Mouse (Mus musculus) forebrain, embryonic 15.5 days (tissue): ENCODE data around the gene Mbd3. TPM values are rescaled to one million over a fixed set of nuclear protein-coding genes. Genes with fewer than 3 reads are reported as not detected.
A peak's percentile ranks its signal among the peaks of the same experiment; 100 is the strongest.
"Not testable (repeated sequence)": the region's sequence is repeated elsewhere in the genome, so short reads cannot be mapped to it uniquely, and the experiment has no call there.

ENCODE experiments used
- ATAC-seq: fragments of 200-750 bp; cut with Nextera tagmentation; replicated peaks from 2 replicates; pipeline ENCODE4 v1.8.0; 2017; ENCODE audit warnings: mild to moderate bottlenecking, moderate TSS enrichment, moderate library complexity
- H3K27ac ChIP-seq: fragments of 300-500 bp; sonication (generic); replicated peaks from 2 replicates; pipeline ENCODE4 v1.5.1; 2015; ENCODE audit warnings: mild to moderate bottlenecking, inconsistent platforms
- H3K27me3 ChIP-seq: fragments of 300-500 bp; sonication (generic); 2 replicates; pipeline ENCODE4 v1.6.1; 2015; ENCODE audit warnings: inconsistent platforms
- H3K36me3 ChIP-seq: fragments of 300-500 bp; sonication (generic); 2 replicates; pipeline ENCODE4 v1.6.1; 2015; ENCODE audit warnings: mild to moderate bottlenecking, inconsistent platforms
- H3K4me1 ChIP-seq: fragments of 300-500 bp; sonication (generic); 2 replicates; pipeline ENCODE4 v1.6.1; 2015; ENCODE audit warnings: inconsistent platforms
- H3K4me2 ChIP-seq: fragments of 300-500 bp; sonication (generic); replicated peaks from 2 replicates; pipeline ENCODE4 v1.6.1; 2015; ENCODE audit warnings: mild to moderate bottlenecking, inconsistent platforms
- H3K4me3 ChIP-seq: fragments of 300-500 bp; sonication (generic); 2 replicates; pipeline ENCODE4 v1.5.1; 2015; ENCODE audit warnings: mild to moderate bottlenecking, inconsistent platforms
- H3K9ac ChIP-seq: fragments of 300-500 bp; sonication (generic); replicated peaks from 2 replicates; pipeline ENCODE4 v1.6.1; 2015; ENCODE audit warnings: mild to moderate bottlenecking, inconsistent platforms
- H3K9me3 ChIP-seq: fragments of 300-500 bp; sonication (generic); 2 replicates; pipeline ENCODE4 v1.6.1; 2016; ENCODE audit warnings: inconsistent platforms
- WGBS: fragments of 180-500 bp; shearing (Covaris S2); methylation state at CpG from one replicate; pipeline ENCODE4 v1.1.7; 2015; ENCODE audit warnings: mixed read lengths; 5-methylcytosine and 5-hydroxymethylcytosine counted together
- polyA plus RNA-seq: library from polyadenylated mRNA; unstranded; fragments of >200 nt; fragmentation: Nextera tagmentation; extraction: Ambion mirVana; gene quantifications from 2 replicates; pipeline ENCODE4 v1.2.1, GENCODE M21; 2015

Mbd3 gene
- polyA plus RNA-seq, 1 experiment from 2014 or later: 281 TPM

DNA sequence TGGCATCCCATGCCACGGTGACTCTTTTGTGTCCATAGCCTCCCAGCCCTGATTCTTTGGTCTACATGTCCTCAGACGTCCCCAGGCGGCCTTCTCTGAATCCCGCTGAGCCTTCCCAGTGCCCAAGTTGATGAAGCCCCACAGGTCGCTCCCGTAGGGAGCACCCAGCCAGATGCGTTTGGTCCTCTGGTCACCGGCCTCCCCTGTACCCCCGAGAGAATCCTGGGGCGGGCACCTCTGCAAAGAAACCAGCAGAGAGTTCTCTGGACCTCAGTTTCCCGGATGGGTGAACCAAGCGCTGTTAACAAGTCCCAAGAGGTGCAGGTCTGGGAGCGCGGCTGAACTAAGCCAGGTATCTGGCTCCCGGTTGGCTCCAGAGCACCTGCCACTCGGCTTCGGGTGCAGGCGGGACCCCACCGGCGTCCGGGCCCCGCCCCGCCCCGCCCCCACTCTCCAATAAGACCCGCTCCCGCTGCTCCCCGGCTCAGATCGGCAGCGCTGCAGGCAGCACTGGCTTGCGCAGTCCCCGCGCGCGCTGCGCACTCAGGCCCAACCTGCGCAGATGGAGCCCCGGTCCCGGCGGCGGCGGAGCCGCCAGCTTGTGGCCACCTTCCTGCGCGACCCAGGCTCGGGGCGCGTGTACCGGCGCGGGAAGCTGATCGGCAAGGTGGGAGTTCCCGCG lies 43.2 kb downstream of the Mbd3 start, which contains the start of gene Plk5:
Gene Plk5 (plus strand): TSS at position 459 of the 682 bp plus-strand sequence.
- ATAC-seq: 0 out of 2 replicates have a peak, but pooled peaks have one; percentile 19
- WGBS: under 1% methylated on average over 53 of the region's 53 CpGs
- Histone ChIP-seq H3K9me3 (no peaks in the 10 kb centered on the region), H3K27ac (no peak within 1 kb of the TSS), H3K4me3 (peak within 1 kb of the TSS; percentile 36), H3K4me1 (peaks cover 23% of the 10 kb centered on the region), H3K27me3 (peaks cover 62% of the 10 kb centered on the region), H3K4me2 (peak within 1 kb of the TSS; percentile 59), H3K9ac (no peak within 1 kb of the TSS; the same call in 1 of the 2 replicates), H3K36me3 (no peaks in the 10 kb centered on the region)

DNA sequence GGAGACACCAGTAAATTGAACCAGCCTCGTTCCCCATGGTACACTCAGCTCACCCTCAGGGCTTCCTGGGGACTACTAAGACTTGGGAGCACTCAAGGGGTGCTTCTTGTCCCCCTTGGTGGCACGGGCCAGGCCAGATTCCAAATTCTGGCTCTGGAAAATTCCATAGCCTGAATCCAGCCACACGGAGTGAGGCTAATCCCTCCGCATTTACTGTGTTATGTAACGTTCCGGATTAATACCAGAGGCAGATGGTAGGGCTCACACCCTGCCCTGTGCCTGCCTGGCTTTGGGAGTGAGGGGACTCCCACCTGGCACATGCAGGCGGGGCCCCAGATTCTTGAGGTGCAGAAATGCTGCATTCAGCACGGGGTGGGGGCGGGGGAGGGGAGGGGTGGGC lies 43.9 kb downstream of the Mbd3 start:
- Histone ChIP-seq H3K36me3 (no peaks in the 10 kb centered on the region), H3K9me3 (no peaks in the 10 kb centered on the region), H3K27ac (no peak overlapping the region), H3K4me3 (peak overlapping the region; percentile 3; the same call in 1 of the 2 replicates), H3K4me1 (peaks cover 23% of the 10 kb centered on the region), H3K27me3 (peaks cover 69% of the 10 kb centered on the region), H3K4me2 (no peak overlapping the region), H3K9ac (no peak overlapping the region)
- ATAC-seq: no peak
- WGBS: 7% methylated on average over 9 of the region's 9 CpGs

DNA sequence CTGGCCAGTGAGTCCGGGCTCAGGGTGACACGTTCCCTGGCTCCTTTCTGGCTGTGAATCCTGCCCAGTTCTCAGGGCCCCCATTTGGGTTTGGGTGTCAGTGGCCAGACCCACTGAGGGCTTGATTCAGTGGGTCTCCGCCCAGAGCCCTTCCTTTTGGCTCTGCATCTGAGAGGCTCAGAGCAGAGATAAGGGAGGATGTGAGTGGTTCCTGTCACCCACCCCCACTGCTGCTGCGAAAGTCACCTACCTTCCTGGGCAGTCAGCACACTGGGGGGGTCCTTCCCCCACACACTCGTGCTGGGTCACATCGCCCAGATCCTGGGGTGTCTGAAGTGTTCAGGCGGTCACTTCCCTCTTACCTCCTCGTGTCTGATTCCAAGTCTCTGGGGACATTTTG lies 46.6 kb downstream of the Mbd3 start:
- Histone ChIP-seq H3K4me3 (no peak overlapping the region), H3K27ac (no peak overlapping the region), H3K36me3 (no peaks in the 10 kb centered on the region), H3K9me3 (no peaks in the 10 kb centered on the region), H3K4me2 (no peak overlapping the region), H3K9ac (no peak overlapping the region), H3K27me3 (peaks cover 85% of the 10 kb centered on the region), H3K4me1 (peaks cover 28% of the 10 kb centered on the region)
- ATAC-seq: no peak
- 70% methylated on average over 8 of the region's 8 CpGs for WGBS

DNA sequence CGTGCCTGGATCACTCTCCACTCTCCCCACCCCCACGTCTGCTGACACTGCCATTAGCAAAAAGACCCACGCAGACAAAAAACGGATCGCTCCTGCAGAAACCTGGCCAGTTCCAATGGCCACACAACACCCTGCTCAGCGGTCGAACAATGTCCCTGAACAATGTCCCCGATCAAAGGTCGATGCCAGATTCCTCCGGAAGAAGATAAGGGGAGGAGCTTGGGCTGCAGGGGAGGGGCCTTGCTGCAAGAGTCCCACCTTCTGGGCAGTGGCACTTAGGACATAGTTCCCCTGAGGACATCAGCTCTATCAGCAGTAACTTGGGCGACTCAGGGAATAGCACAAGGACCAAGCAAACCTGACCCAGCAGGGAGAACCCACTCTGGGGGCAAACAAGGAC lies 47.5 kb downstream of the Mbd3 start:
- WGBS: 28% methylated on average over 11 of the region's 11 CpGs
- no peak for ATAC-seq

DNA sequence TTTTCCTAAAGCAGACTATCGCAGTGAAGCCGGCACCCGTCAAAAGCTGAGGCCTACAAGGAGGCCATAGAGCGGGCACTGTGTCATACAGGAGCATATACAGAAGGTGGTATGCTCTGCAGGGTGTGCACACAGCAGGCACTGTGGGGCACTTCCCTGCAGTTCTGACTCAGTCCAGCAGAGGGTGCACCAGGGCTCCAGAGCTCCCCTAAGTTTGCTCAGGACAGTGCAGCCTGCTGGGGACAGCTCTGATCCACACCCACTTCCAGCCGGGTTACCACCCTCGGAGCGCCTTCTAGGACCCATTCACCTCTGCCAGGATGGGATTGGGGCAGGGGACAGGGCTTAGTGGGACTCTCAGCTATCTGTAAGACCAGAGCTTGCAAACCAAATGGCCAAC lies 49.1 kb downstream of the Mbd3 start:
- Histone ChIP-seq H3K27me3 (peaks cover 81% of the 10 kb centered on the region), H3K36me3 (no peaks in the 10 kb centered on the region), H3K4me3 (no peak overlapping the region), H3K9me3 (no peaks in the 10 kb centered on the region), H3K4me2 (no peak overlapping the region), H3K4me1 (peaks cover 13% of the 10 kb centered on the region; the same call in 1 of the 2 replicates), H3K9ac (no peak overlapping the region), H3K27ac (no peak overlapping the region)
- peak; percentile 84 for ATAC-seq
- WGBS: 6% methylated on average over 7 of the region's 7 CpGs

More for the DNA sequence above, 47.5 kb downstream of the Mbd3 start:
- Histone ChIP-seq H3K9ac (no peak overlapping the region), H3K9me3 (no peaks in the 10 kb centered on the region), H3K27ac (no peak overlapping the region), H3K27me3 (peaks cover 84% of the 10 kb centered on the region), H3K36me3 (no peaks in the 10 kb centered on the region), H3K4me3 (no peak overlapping the region), H3K4me1 (peaks cover 24% of the 10 kb centered on the region), H3K4me2 (no peak overlapping the region)

DNA sequence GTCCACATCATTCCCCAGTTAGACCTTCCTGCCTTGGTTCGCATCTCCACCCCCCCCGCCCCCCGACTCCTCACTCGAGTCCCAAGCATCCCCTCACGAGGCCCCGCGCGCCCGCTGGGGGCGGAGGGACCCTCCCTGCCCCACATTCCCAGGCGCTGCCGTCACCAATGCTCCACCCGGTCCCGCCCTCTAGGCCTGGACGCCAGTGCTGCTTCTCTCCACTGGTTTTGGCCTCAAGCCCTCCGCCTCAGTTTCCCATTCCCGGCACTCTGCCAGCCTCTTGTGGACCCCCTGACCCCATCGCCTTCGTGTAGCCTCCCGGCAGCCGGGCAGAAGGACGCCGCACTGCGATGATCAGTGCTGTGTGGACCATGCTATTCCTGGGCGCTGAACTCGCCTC lies 50.4 kb downstream of the Mbd3 start:
- Histone ChIP-seq H3K4me3 (no peak overlapping the region), H3K36me3 (no peaks in the 10 kb centered on the region), H3K4me2 (no peak overlapping the region), H3K9me3 (no peaks in the 10 kb centered on the region), H3K27me3 (peaks cover 86% of the 10 kb centered on the region), H3K4me1 (peaks cover 13% of the 10 kb centered on the region; the same call in 1 of the 2 replicates), H3K27ac (no peak overlapping the region), H3K9ac (no peak overlapping the region)
- WGBS: 16% methylated on average over 26 of the region's 26 CpGs
- ATAC-seq: no peak

DNA sequence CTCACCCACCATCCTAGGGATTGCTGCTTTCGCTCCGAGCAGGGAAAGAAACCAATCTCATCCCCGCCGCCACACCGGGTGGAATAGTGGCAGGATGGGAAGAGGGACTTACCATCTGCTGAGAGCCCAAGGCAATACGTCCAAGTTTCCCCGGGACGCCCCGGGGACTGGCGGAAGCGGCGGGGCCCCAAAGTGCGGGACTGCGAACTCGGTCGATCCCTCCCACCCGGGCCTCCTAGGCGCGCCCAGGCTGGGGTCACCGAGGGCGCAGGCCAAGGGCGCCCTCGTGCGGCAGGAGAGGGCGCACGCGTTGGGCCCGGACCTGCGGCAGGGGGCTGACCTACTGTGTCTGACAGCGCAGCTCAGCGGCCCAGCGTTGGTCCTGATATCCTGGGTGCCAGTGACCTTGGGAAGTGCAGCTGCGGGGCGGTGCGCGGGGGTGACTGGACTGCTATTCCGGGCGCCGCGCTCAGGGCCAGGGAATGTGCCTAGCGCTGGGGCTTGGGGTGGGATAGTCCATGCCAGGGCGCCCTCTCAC lies 51.0 kb downstream of the Mbd3 start, which contains the start of gene Adamtsl5:
Gene Adamtsl5 (minus strand): TSS at position 169 of the 538 bp plus-strand sequence.
- no peak for ATAC-seq
- WGBS: under 1% methylated on average over 40 of the region's 42 CpGs

DNA sequence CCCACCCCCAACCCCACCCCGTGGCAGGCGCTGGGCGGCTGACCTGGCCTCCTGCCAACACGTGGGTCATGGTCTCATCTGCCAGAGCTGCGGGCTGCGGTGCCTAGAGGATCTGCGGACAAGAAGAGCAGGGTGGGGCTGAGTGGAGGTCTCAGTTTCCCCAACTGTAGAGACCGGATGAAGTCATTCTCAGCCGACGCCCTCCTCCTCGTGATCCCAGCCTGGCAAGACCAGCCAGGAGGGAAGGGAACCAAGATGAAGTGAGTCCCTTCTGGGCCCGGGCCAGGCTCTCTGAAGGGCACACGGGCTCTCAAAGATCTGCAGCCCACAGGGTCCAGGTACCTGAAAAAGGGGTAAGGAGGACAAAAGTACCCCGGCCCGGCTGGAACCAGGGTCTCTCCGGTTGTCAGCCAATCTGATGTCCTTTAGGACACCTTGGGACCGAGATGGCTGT lies 51.8 kb downstream of the Mbd3 start:
- WGBS: 13% methylated on average over 17 of the region's 17 CpGs
- Histone ChIP-seq H3K36me3 (no peaks in the 10 kb centered on the region), H3K4me1 (peaks cover 26% of the 10 kb centered on the region), H3K9me3 (no peaks in the 10 kb centered on the region), H3K27ac (no peak overlapping the region), H3K27me3 (peaks cover 91% of the 10 kb centered on the region), H3K9ac (no peak overlapping the region), H3K4me2 (no peak overlapping the region), H3K4me3 (no peak overlapping the region)
- no peak for ATAC-seq

More for the DNA sequence above, 51.0 kb downstream of the Mbd3 start, which contains the start of gene Adamtsl5:
- no peak within 1 kb of the TSS for H3K27ac ChIP-seq
- H3K27me3 ChIP-seq: peaks cover 90% of the 10 kb centered on the region
- H3K36me3 ChIP-seq: no peaks in the 10 kb centered on the region
- H3K9ac ChIP-seq: no peak within 1 kb of the TSS
- H3K4me3 ChIP-seq: peak within 1 kb of the TSS; percentile 6; the same call in 1 of the 2 replicates
- peaks cover 18% of the 10 kb centered on the region for H3K4me1 ChIP-seq
- no peaks in the 10 kb centered on the region for H3K9me3 ChIP-seq
- H3K4me2 ChIP-seq: peak within 1 kb of the TSS; percentile 14; the same call in 1 of the 2 replicates

DNA sequence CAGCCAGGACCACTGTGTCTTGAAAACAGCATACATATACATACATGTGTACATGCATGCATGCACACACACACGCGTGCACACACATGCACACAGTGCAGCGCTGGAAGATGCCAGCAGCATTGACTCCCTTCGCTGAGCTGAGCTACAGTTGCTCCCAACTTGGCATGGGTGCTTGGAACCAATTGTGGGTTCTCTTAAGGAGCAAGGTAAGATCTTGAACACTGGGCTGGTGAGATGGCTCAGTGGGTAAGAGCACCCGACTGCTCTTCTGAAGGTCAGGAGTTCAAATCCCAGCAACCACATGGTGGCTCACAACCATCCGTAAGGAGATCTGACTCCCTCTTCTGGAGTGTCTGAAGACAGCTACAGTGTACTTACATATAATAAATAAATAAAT lies 53.4 kb downstream of the Mbd3 start:
- not testable (repeated sequence) for H3K36me3 ChIP-seq, H3K9me3 ChIP-seq, H3K4me3 ChIP-seq, H3K27ac ChIP-seq, ATAC-seq, H3K4me2 ChIP-seq, H3K9ac ChIP-seq
- Histone ChIP-seq H3K4me1 (peaks cover 35% of the 10 kb centered on the region), H3K27me3 (peaks cover 94% of the 10 kb centered on the region)
- WGBS: 73% methylated on average over 6 of the region's 6 CpGs

DNA sequence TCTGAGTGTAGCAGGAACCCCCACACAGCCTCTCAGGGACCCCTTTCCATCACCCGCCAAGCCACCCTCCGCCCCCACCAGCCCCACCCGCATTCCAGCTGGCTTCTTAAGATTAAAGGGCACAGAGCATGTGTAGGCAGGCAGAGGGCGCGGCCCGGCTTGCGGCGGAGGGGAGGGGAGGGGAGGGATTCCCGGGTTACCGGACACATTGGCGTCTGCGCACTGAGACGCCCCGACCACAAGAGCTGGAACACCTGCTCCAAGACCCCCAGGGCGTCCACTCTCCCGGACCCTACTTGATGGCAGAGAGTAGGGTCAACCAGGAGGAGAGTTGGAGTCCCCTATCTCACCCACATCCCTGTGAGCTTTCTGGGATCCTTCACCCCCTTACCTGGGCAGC lies 54.2 kb downstream of the Mbd3 start:
- H3K9me3 ChIP-seq: no peaks in the 10 kb centered on the region
- H3K27ac ChIP-seq: no peak overlapping the region
- H3K4me2 ChIP-seq: no peak overlapping the region
- no peak for ATAC-seq
- H3K9ac ChIP-seq: no peak overlapping the region
- 2% methylated on average over 16 of the region's 16 CpGs for WGBS
- peaks cover 96% of the 10 kb centered on the region for H3K27me3 ChIP-seq
- H3K4me1 ChIP-seq: peaks cover 38% of the 10 kb centered on the region
- no peaks in the 10 kb centered on the region for H3K36me3 ChIP-seq
- no peak overlapping the region for H3K4me3 ChIP-seq

DNA sequence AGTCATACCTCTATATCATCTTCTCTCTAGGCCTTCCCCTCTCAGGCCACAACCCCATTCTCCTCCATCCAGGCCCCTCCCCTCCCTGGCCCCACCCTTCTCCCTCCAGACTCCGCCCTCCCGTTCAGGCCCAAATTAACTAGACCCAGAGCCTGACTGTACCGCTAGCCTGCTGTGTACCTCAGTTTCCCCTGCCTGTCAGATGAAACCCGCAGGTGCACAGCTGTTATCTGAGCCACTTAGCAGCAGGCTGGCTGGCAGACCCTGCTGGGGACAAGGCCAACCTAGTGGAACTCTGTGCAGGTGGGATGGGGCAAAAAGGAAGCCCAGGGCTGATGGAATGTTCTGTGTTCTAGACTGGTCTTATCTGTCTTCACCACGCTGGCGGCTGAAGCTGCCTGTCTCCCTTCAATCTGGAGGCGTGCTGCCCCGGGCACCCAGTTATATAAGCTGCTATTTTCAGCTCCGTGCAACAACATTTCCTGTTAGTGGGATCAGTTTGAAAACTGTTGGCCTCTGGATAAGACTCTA lies 55.2 kb downstream of the Mbd3 start:
- Histone ChIP-seq H3K9ac (no peak overlapping the region), H3K4me1 (peaks cover 38% of the 10 kb centered on the region), H3K9me3 (no peaks in the 10 kb centered on the region), H3K36me3 (no peaks in the 10 kb centered on the region), H3K27me3 (peaks cover 92% of the 10 kb centered on the region), H3K4me2 (no peak overlapping the region), H3K27ac (no peak overlapping the region), H3K4me3 (no peak overlapping the region)
- ATAC-seq: no peak
- 40% methylated on average over 9 of the region's 9 CpGs for WGBS

DNA sequence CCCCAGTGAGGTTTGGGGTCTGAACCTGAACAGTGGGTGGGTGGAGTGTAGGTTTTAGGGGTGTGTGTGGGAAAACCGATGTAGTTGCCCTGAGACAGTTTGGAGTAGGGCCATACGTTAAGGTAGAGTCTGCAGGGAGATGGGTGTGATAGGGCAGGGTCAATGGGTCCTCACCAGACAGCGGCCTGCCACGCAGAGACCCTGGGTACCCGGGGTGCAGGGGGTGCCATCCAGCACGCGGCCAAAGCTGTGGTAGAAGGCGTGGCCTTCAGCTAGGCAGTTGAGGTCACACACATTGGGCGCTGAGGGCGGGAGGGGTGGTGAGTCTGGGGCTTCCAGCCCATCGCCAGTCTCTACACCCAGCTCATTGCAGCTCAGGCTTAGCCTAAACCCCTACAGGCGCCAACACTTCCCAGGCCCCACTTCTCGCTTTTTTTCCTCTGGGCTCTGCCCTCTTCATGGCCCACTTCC lies 55.9 kb downstream of the Mbd3 start:
- Histone ChIP-seq H3K4me2 (peak overlapping the region; percentile 46), H3K27me3 (peaks cover 84% of the 10 kb centered on the region), H3K9ac (0 out of 2 replicates have a peak overlapping the region, but pooled peaks have one; percentile 19), H3K9me3 (no peaks in the 10 kb centered on the region), H3K4me3 (peak overlapping the region; percentile 36), H3K4me1 (peaks cover 34% of the 10 kb centered on the region), H3K36me3 (no peaks in the 10 kb centered on the region), H3K27ac (no peak overlapping the region)
- ATAC-seq: 0 out of 2 replicates have a peak, but pooled peaks have one; percentile 4
- 27% methylated on average over 13 of the region's 13 CpGs for WGBS
